Mouse (Mus musculus) urinary bladder, adult 2 months (tissue): ENCODE results near the gene Gpx2. TPM values are rescaled to one million over a fixed set of nuclear protein-coding genes. Genes with fewer than 3 reads are reported as not detected.

Experiments used
- DNase-seq: peaks from one replicate; pipeline ENCODE4 v3.0.0; 2022; ENCODE audit warnings: low spot score
- polyA plus RNA-seq: library from polyadenylated mRNA; depleted of rRNA; stranded (reverse); fragments of >200 nt; gene quantifications from 2 replicates; pipeline ENCODE4 v1.2.3, GENCODE M21; 2012; rRNA removed

Gene Gpx2
- 22.1 and 22.4 TPM in 2 replicates for polyA plus RNA-seq

GRCm38 (mm10) chr12:76795350-76795749, at the start of gene Gpx2:
Gpx2 (minus strand) TSS chr12:76795554.
- no peak for DNase-seq

GRCm38 (mm10) chr12:76844346-76845061, 49.1 kb upstream of the Gpx2 start:
- DNase-seq, result no peak

- no peak for DNase-seq
Observed at GRCm38 (mm10) chr12:76840081-76840480, 44.7 kb upstream of the Gpx2 start.

GRCm38 (mm10) chr12:76839298-76839697, 43.9 kb upstream of the Gpx2 start:
- no peak for DNase-seq

GRCm38 (mm10) chr12:76837844-76838650, 42.7 kb upstream of the Gpx2 start:
- no peak for DNase-seq

- peak; percentile 95 for DNase-seq
Observed at GRCm38 (mm10) chr12:76837101-76837843, 41.9 kb upstream of the Gpx2 start.

GRCm38 (mm10) chr12:76832704-76833103, 37.4 kb upstream of the Gpx2 start:
- DNase-seq, result no peak

- no peak for DNase-seq
Observed at GRCm38 (mm10) chr12:76825283-76825682, 29.9 kb upstream of the Gpx2 start.

- DNase-seq, result no peak
Observed at GRCm38 (mm10) chr12:76822651-76823041, 27.3 kb upstream of the Gpx2 start, which contains the start of gene Rab15. Rab15 (minus strand) TSS chr12:76822908.

GRCm38 (mm10) chr12:76822002-76822650, 26.8 kb upstream of the Gpx2 start:
- DNase-seq, result peak; percentile 58

GRCm38 (mm10) chr12:76820615-76821014, 25.3 kb upstream of the Gpx2 start:
- no peak for DNase-seq

GRCm38 (mm10) chr12:76819816-76820215, 24.5 kb upstream of the Gpx2 start:
- DNase-seq, result no peak

GRCm38 (mm10) chr12:76818908-76819307, 23.6 kb upstream of the Gpx2 start:
- no peak for DNase-seq

- no peak for DNase-seq
Observed at GRCm38 (mm10) chr12:76818120-76818519, 22.8 kb upstream of the Gpx2 start.

- no peak for DNase-seq
Observed at GRCm38 (mm10) chr12:76817176-76817575, 21.8 kb upstream of the Gpx2 start.

GRCm38 (mm10) chr12:76816720-76817119, 21.4 kb upstream of the Gpx2 start:
- no peak for DNase-seq

- DNase-seq, result no peak
Observed at GRCm38 (mm10) chr12:76814120-76814519, 18.8 kb upstream of the Gpx2 start.

- no peak for DNase-seq
Observed at GRCm38 (mm10) chr12:76813543-76813942, 18.2 kb upstream of the Gpx2 start.

GRCm38 (mm10) chr12:76811006-76811405, 15.7 kb upstream of the Gpx2 start:
- DNase-seq, result no peak

- DNase-seq, result no peak
Observed at GRCm38 (mm10) chr12:76810491-76810890, 15.1 kb upstream of the Gpx2 start.

- DNase-seq, result no peak
Observed at GRCm38 (mm10) chr12:76807796-76808195, 12.4 kb upstream of the Gpx2 start.
